Mouse (Mus musculus): ENCODE measurements around the gene Dvl3. TPM values are rescaled to one million over a fixed set of nuclear protein-coding genes. Genes with fewer than 3 reads are reported as not detected.

Dvl3 gene
- polyA plus RNA-seq (2015; fragmentation: Nextera tagmentation; extraction: Ambion mirVana) = 8.7 and 10.0 TPM in 2 replicates

DNA sequence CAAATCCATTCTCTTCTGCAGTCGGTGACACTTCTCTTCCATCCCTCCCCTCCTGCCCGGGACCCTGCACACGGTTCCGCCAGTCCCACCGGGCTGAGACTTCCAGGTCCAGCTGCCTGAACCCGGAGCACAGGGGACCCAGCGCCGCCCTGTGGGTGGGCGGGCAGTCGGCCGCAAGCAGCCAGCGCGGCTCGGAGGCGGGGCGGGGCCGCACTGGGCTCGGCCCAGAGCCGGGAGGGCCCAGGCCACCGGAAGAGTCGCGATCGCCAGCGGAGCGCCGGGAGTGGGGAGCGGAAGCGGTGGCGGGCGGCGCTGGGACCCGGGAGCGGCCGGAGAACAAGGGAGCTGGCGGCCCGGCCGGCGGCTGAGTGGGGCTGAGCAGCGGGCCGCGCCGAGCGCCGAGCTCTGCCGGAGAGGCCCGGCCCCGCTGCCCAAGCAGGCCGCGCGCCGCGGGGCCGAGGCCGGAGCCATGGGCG lies at the start of gene Dvl3:
TSS of gene Dvl3 (plus strand) at position 257 of the 476 bp plus-strand sequence.
- peak; percentile 96 for DNase-seq (ENCODE audit: low spot score)
- under 1% methylated on average over 37 of the region's 55 CpGs for WGBS
- peak within 1 kb of the TSS; percentile 98 for H3K9ac ChIP-seq (ENCODE audit: low read length)
- H3K4me2 ChIP-seq (replicated peaks; ENCODE audit: low read depth) = peak within 1 kb of the TSS; percentile 89
- H3K4me1 ChIP-seq (replicated peaks; ENCODE audit: control insufficient read depth, insufficient read depth) = 0 out of 2 replicates have a peak, but pooled peaks cover 4% of the 10 kb centered on the region
- H3K27me3 ChIP-seq (ENCODE audit: control insufficient read depth, insufficient read depth, low read length) = no peaks in the 10 kb centered on the region
- peak; percentile 97 for ATAC-seq (ENCODE audit: low FRiP score, low TSS enrichment)
- peak within 1 kb of the TSS; percentile 95 for H3K4me3 ChIP-seq (ENCODE audit: low read depth, low read length)
- no peaks in the 10 kb centered on the region for H3K9me3 ChIP-seq (ENCODE audit: control insufficient read depth, low read length)
- TF ChIP-seq CTCF (IDR thresholded peaks at IDR 0.05; ENCODE audit: low read depth) (peak; percentile 67), EP300 (optimal IDR thresholded peaks at IDR 0.05) (no peak)
- peaks cover 3% of the 10 kb centered on the region; the same call in 1 of the 2 replicates for H3K36me3 ChIP-seq (ENCODE audit: control insufficient read depth, insufficient read depth, low read length)
- H3K27ac ChIP-seq (replicated peaks) = peak within 1 kb of the TSS; percentile 97

- Histone ChIP-seq H3K9ac (ENCODE audit: low read length) (no peak overlapping the region), H3K9me3 (ENCODE audit: control insufficient read depth, low read length) (no peaks in the 10 kb centered on the region), H3K36me3 (ENCODE audit: control insufficient read depth, insufficient read depth, low read length) (no peaks in the 10 kb centered on the region), H3K27me3 (ENCODE audit: control insufficient read depth, insufficient read depth, low read length) (no peaks in the 10 kb centered on the region), H3K4me3 (ENCODE audit: low read depth, low read length) (no peak overlapping the region), H3K27ac (replicated peaks) (no peak overlapping the region), H3K4me1 (replicated peaks; ENCODE audit: control insufficient read depth, insufficient read depth) (no peaks in the 10 kb centered on the region), H3K4me2 (replicated peaks; ENCODE audit: low read depth) (no peak overlapping the region)
- no peak for ATAC-seq (ENCODE audit: low FRiP score, low TSS enrichment)
- no peak for DNase-seq (ENCODE audit: low spot score)
- 84% methylated on average over 2 of the region's 2 CpGs for WGBS
- no peak for TF ChIP-seq CTCF (IDR thresholded peaks at IDR 0.05; ENCODE audit: low read depth)
- TF ChIP-seq EP300 (optimal IDR thresholded peaks at IDR 0.05) = no peak
Observed at GRCm38 (mm10) chr16:20470981-20471380, 45.8 kb upstream of the Dvl3 start.

DNA sequence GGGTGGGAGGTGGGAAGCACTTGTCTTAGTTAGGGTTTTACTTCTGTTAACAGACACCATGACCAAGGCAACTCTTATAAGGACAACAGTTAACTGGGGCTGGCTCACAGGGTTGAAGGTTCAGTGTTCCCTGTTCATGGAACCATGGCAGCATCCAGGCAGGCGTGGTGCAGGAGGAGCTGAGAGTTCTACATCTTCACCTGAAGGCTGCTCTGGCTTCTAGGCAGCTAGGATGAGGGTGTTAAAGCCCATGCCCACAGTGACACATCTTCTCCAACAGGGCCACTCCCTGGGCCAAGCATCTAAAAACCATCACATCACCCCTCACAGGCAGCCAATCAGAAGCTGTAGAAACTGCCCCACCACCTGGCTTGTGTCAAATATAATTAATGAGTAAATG lies 45.1 kb upstream of the Dvl3 start:
- TF ChIP-seq CTCF (IDR thresholded peaks at IDR 0.05; ENCODE audit: low read depth) (no peak), EP300 (optimal IDR thresholded peaks at IDR 0.05) (no peak)
- H3K4me3 ChIP-seq (ENCODE audit: low read depth, low read length) = no peak overlapping the region

DNA sequence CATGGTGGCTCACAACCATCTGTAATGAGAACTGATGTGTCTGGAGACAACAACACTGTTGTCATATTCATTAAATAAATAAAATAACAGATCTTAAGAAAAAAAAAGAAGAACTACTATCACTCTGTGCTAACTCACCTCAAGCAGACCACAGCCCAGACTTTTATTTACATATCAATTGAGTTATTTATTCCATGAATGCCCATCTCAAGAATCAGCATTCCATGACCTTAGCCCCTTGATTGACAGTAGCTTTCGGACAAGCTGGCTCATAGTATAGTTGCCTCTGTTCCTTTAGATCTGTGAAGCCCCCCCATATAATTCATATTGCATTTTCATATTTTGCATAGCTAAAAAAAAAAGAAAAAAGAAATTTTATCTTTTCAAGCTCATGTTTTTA lies 43.0 kb upstream of the Dvl3 start:
- Histone ChIP-seq H3K27me3 (ENCODE audit: control insufficient read depth, insufficient read depth, low read length) (no peaks in the 10 kb centered on the region), H3K27ac (replicated peaks) (no peak overlapping the region), H3K4me2 (replicated peaks; ENCODE audit: low read depth) (no peak overlapping the region), H3K4me3 (ENCODE audit: low read depth, low read length) (no peak overlapping the region), H3K9ac (ENCODE audit: low read length) (no peak overlapping the region), H3K9me3 (ENCODE audit: control insufficient read depth, low read length) (no peaks in the 10 kb centered on the region), H3K36me3 (ENCODE audit: control insufficient read depth, insufficient read depth, low read length) (no peaks in the 10 kb centered on the region), H3K4me1 (replicated peaks; ENCODE audit: control insufficient read depth, insufficient read depth) (no peaks in the 10 kb centered on the region)
- WGBS = 78% methylated on average over 1 of the region's 1 CpGs
- ATAC-seq (ENCODE audit: low FRiP score, low TSS enrichment) (no peak), DNase-seq (ENCODE audit: low spot score) (no peak)
- TF ChIP-seq CTCF (IDR thresholded peaks at IDR 0.05; ENCODE audit: low read depth) (no peak), EP300 (optimal IDR thresholded peaks at IDR 0.05) (no peak)

More for the DNA sequence above, 45.1 kb upstream of the Dvl3 start:
- Histone ChIP-seq H3K4me1 (replicated peaks; ENCODE audit: control insufficient read depth, insufficient read depth) (no peaks in the 10 kb centered on the region), H3K4me2 (replicated peaks; ENCODE audit: low read depth) (no peak overlapping the region), H3K9ac (ENCODE audit: low read length) (no peak overlapping the region), H3K27ac (replicated peaks) (no peak overlapping the region), H3K36me3 (ENCODE audit: control insufficient read depth, insufficient read depth, low read length) (no peaks in the 10 kb centered on the region), H3K9me3 (ENCODE audit: control insufficient read depth, low read length) (no peaks in the 10 kb centered on the region), H3K27me3 (ENCODE audit: control insufficient read depth, insufficient read depth, low read length) (no peaks in the 10 kb centered on the region)
- ATAC-seq (ENCODE audit: low FRiP score, low TSS enrichment) (no peak), DNase-seq (ENCODE audit: low spot score) (no peak)
- 65% methylated on average over 1 of the region's 1 CpGs for WGBS

DNA sequence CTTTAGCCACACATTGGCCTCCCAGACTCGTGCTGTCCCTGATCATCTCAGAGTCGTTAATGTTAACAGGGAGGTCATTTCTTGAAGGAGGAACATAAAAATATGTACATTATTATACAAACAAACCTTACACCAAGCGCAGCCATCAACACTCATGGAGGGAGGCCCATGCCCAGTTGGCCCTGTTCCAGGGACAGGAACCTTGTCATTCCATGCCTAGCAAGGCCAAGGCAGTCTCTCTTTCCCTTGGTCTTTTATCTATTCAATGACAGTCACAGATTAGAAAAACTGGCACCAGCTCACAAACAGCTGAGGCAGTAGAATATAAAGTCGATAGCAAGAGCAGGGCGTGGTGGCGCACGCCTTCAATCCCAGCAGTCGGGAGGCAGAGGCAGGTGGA lies 42.6 kb upstream of the Dvl3 start:
- WGBS = 83% methylated on average over 8 of the region's 8 CpGs
- Histone ChIP-seq H3K27ac (replicated peaks) (no peak overlapping the region), H3K36me3 (ENCODE audit: control insufficient read depth, insufficient read depth, low read length) (no peaks in the 10 kb centered on the region), H3K4me2 (replicated peaks; ENCODE audit: low read depth) (no peak overlapping the region), H3K4me1 (replicated peaks; ENCODE audit: control insufficient read depth, insufficient read depth) (no peaks in the 10 kb centered on the region), H3K9ac (ENCODE audit: low read length) (no peak overlapping the region), H3K9me3 (ENCODE audit: control insufficient read depth, low read length) (no peaks in the 10 kb centered on the region), H3K27me3 (ENCODE audit: control insufficient read depth, insufficient read depth, low read length) (no peaks in the 10 kb centered on the region), H3K4me3 (ENCODE audit: low read depth, low read length) (no peak overlapping the region)
- DNase-seq (ENCODE audit: low spot score) (no peak), ATAC-seq (ENCODE audit: low FRiP score, low TSS enrichment) (no peak)
- TF ChIP-seq EP300 (optimal IDR thresholded peaks at IDR 0.05) = no peak
- no peak for TF ChIP-seq CTCF (IDR thresholded peaks at IDR 0.05; ENCODE audit: low read depth)

DNA sequence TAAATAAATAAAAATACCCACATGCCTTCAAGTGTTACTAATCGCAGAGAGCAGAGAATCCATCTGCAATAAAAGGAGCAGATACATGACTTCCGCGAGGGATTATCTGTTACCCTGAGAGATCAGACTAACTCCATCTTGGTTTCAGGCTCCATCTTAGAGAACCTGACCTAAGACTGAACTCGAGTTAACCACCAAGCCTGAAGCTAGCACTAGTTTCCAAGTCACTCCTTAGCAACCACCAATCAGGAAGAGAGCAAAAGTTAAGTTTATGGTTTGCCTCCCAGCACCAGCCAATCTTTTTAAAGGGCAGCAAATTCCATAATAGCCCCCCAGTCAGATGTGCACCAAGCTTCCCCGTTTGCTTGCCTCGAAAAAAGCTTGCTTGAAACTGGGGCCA lies 42.0 kb upstream of the Dvl3 start:
- ATAC-seq (ENCODE audit: low FRiP score, low TSS enrichment) (no peak), DNase-seq (ENCODE audit: low spot score) (no peak)
- 69% methylated on average over 6 of the region's 6 CpGs for WGBS
- no peak overlapping the region for H3K4me2 ChIP-seq (replicated peaks; ENCODE audit: low read depth)
- H3K9ac ChIP-seq (ENCODE audit: low read length) = no peak overlapping the region
- H3K36me3 ChIP-seq (ENCODE audit: control insufficient read depth, insufficient read depth, low read length) = no peaks in the 10 kb centered on the region
- TF ChIP-seq CTCF (IDR thresholded peaks at IDR 0.05; ENCODE audit: low read depth) = no peak
- no peak for TF ChIP-seq EP300 (optimal IDR thresholded peaks at IDR 0.05)
- no peak overlapping the region for H3K27ac ChIP-seq (replicated peaks)
- no peak overlapping the region for H3K4me3 ChIP-seq (ENCODE audit: low read depth, low read length)
- H3K9me3 ChIP-seq (ENCODE audit: control insufficient read depth, low read length) = no peaks in the 10 kb centered on the region
- H3K4me1 ChIP-seq (replicated peaks; ENCODE audit: control insufficient read depth, insufficient read depth) = no peaks in the 10 kb centered on the region
- no peaks in the 10 kb centered on the region for H3K27me3 ChIP-seq (ENCODE audit: control insufficient read depth, insufficient read depth, low read length)

Measured in stomach, postnatal 0 days (tissue).